Mouse (Mus musculus): ENCODE results near the gene Lrrc41. TPM values are rescaled to one million over a fixed set of nuclear protein-coding genes. Genes with fewer than 3 reads are reported as not detected.

Gene Lrrc41
- total RNA-seq, 1 experiment from 2014 or later, result 11.8 TPM

- ATAC-seq (replicated peaks in 1 of 2; ENCODE audit: insufficient read depth in 1 of 2, low FRiP score in 2 of 2, low TSS enrichment in 1 of 2, low read depth in 1 of 2, poor library complexity in 2 of 2, severe bottlenecking in 2 of 2), result no peak
Observed at GRCm38 (mm10) chr4:116074145-116074675, 859 bp upstream of the Lrrc41 start.

- peak; percentile 24 to 43; a peak in 1 of 4 replicates for ATAC-seq (replicated peaks in 1 of 2; ENCODE audit: insufficient read depth in 1 of 2, low FRiP score in 2 of 2, low TSS enrichment in 1 of 2, low read depth in 1 of 2, poor library complexity in 2 of 2, severe bottlenecking in 2 of 2)
Observed at GRCm38 (mm10) chr4:116075631-116076368, 731 bp downstream of the Lrrc41 start.

- ATAC-seq (replicated peaks in 1 of 2; ENCODE audit: insufficient read depth in 1 of 2, low FRiP score in 2 of 2, low TSS enrichment in 1 of 2, low read depth in 1 of 2, poor library complexity in 2 of 2, severe bottlenecking in 2 of 2), result peak in 1 of 2 experiments; percentile 16; a peak in 1 of 4 replicates
Observed at GRCm38 (mm10) chr4:116076369-116077231, 1.5 kb downstream of the Lrrc41 start.

- ATAC-seq (replicated peaks in 1 of 2; ENCODE audit: insufficient read depth in 1 of 2, low FRiP score in 2 of 2, low TSS enrichment in 1 of 2, low read depth in 1 of 2, poor library complexity in 2 of 2, severe bottlenecking in 2 of 2), result no peak
Observed at GRCm38 (mm10) chr4:116077240-116078095, 2.4 kb downstream of the Lrrc41 start.

GRCm38 (mm10) chr4:116088510-116089249 is 13.6 kb downstream of the Lrrc41 start:
- no peak; a peak in 1 of 4 replicates for ATAC-seq (replicated peaks in 1 of 2; ENCODE audit: insufficient read depth in 1 of 2, low FRiP score in 2 of 2, low TSS enrichment in 1 of 2, low read depth in 1 of 2, poor library complexity in 2 of 2, severe bottlenecking in 2 of 2)

GRCm38 (mm10) chr4:116096291-116096690 is 21.2 kb downstream of the Lrrc41 start:
- ATAC-seq (replicated peaks in 1 of 2; ENCODE audit: insufficient read depth in 1 of 2, low FRiP score in 2 of 2, low TSS enrichment in 1 of 2, low read depth in 1 of 2, poor library complexity in 2 of 2, severe bottlenecking in 2 of 2), result no peak

- no peak for ATAC-seq (replicated peaks in 1 of 2; ENCODE audit: insufficient read depth in 1 of 2, low FRiP score in 2 of 2, low TSS enrichment in 1 of 2, low read depth in 1 of 2, poor library complexity in 2 of 2, severe bottlenecking in 2 of 2)
Observed at GRCm38 (mm10) chr4:116097211-116097610, 22.1 kb downstream of the Lrrc41 start.

- ATAC-seq (replicated peaks in 1 of 2; ENCODE audit: insufficient read depth in 1 of 2, low FRiP score in 2 of 2, low TSS enrichment in 1 of 2, low read depth in 1 of 2, poor library complexity in 2 of 2, severe bottlenecking in 2 of 2), result no peak
Observed at GRCm38 (mm10) chr4:116100959-116101358, 25.9 kb downstream of the Lrrc41 start.

GRCm38 (mm10) chr4:116105278-116105677 is 30.2 kb downstream of the Lrrc41 start:
- no peak for ATAC-seq (replicated peaks in 1 of 2; ENCODE audit: insufficient read depth in 1 of 2, low FRiP score in 2 of 2, low TSS enrichment in 1 of 2, low read depth in 1 of 2, poor library complexity in 2 of 2, severe bottlenecking in 2 of 2)

- ATAC-seq (replicated peaks in 1 of 2; ENCODE audit: insufficient read depth in 1 of 2, low FRiP score in 2 of 2, low TSS enrichment in 1 of 2, low read depth in 1 of 2, poor library complexity in 2 of 2, severe bottlenecking in 2 of 2), result no peak
Observed at GRCm38 (mm10) chr4:116110695-116111094, 35.6 kb downstream of the Lrrc41 start.

- ATAC-seq (replicated peaks in 1 of 2; ENCODE audit: insufficient read depth in 1 of 2, low FRiP score in 2 of 2, low TSS enrichment in 1 of 2, low read depth in 1 of 2, poor library complexity in 2 of 2, severe bottlenecking in 2 of 2), result no peak
Observed at GRCm38 (mm10) chr4:116111486-116111885, 36.4 kb downstream of the Lrrc41 start.

- peak in 1 of 2 experiments; percentile 17; a peak in 1 of 4 replicates for ATAC-seq (replicated peaks in 1 of 2; ENCODE audit: insufficient read depth in 1 of 2, low FRiP score in 2 of 2, low TSS enrichment in 1 of 2, low read depth in 1 of 2, poor library complexity in 2 of 2, severe bottlenecking in 2 of 2)
Observed at GRCm38 (mm10) chr4:116122762-116123161, 47.7 kb downstream of the Lrrc41 start.

- peak; percentile 97 to 98 for ATAC-seq (replicated peaks in 1 of 2; ENCODE audit: insufficient read depth in 1 of 2, low FRiP score in 2 of 2, low TSS enrichment in 1 of 2, low read depth in 1 of 2, poor library complexity in 2 of 2, severe bottlenecking in 2 of 2)
Observed at GRCm38 (mm10) chr4:116123602-116124519, 48.8 kb downstream of the Lrrc41 start, which contains the start of the genes Rad54l and Pomgnt1. TSS of gene Rad54l (minus strand) at chr4:116123690. TSS of gene Pomgnt1 (plus strand) at chr4:116123840.

- ATAC-seq (replicated peaks in 1 of 2; ENCODE audit: insufficient read depth in 1 of 2, low FRiP score in 2 of 2, low TSS enrichment in 1 of 2, low read depth in 1 of 2, poor library complexity in 2 of 2, severe bottlenecking in 2 of 2), result no peak
Observed at GRCm38 (mm10) chr4:116125803-116126386, 50.8 kb downstream of the Lrrc41 start.

- no peak for ATAC-seq (replicated peaks in 1 of 2; ENCODE audit: insufficient read depth in 1 of 2, low FRiP score in 2 of 2, low TSS enrichment in 1 of 2, low read depth in 1 of 2, poor library complexity in 2 of 2, severe bottlenecking in 2 of 2)
Observed at GRCm38 (mm10) chr4:116127956-116128355, 52.9 kb downstream of the Lrrc41 start.
